Mouse (Mus musculus): Measurements from ENCODE around the gene Rab7b. TPM values are rescaled to one million over a fixed set of nuclear protein-coding genes. Genes with fewer than 3 reads are reported as not detected.

Rab7b gene
- total RNA-seq, 4 experiments from 2014 or later, result 0.85 to 15.3 (median 5.2) TPM

Other genes with a start within 250 kb of the Rab7b start
- 10 to 100 TPM; 79.8 to 92.2 (median 84.9) TPM for gene Srgap2, start 161.3 kb upstream of the Rab7b start, total RNA-seq (2022)
- gene Fam72a, start 160.8 kb upstream of the Rab7b start, total RNA-seq (2022), result 1 to 10 TPM in 3 of 4 experiments, under 1 TPM in 1; 0.78 to 2.0 (median 1.4) TPM
- gene Avpr1b, start 89.5 kb upstream of the Rab7b start, total RNA-seq (2022), result under 1 TPM; 0.27 to 0.49 (median 0.40) TPM
- gene Ctse, start 50.4 kb upstream of the Rab7b start, total RNA-seq (2022), result 10 to 100 TPM in 1 of 4 experiments, 1 to 10 TPM in 1, not detected in 2; 7.9 to 12.2 TPM
- under 1 TPM; 0.07 to 0.31 (median 0.17) TPM for gene Slc26a9, start 55.3 kb downstream of the Rab7b start, total RNA-seq (2022)
- gene Pm20d1, start 108.7 kb downstream of the Rab7b start, total RNA-seq (2022), result 1 to 10 TPM; 2.2 to 3.7 (median 2.8) TPM
- 10 to 100 TPM; 66.7 to 71.1 (median 68.5) TPM for gene Slc41a1, start 138.8 kb downstream of the Rab7b start, total RNA-seq (2022)
- gene Rab29, start 178.5 kb downstream of the Rab7b start, total RNA-seq (2022), result 10 to 100 TPM in 2 of 4 experiments, 1 to 10 TPM in 2; 5.9 to 11.1 (median 9.3) TPM
- 100 to 1,000 TPM; 151 to 160 (median 159) TPM for gene Nucks1, start 221.8 kb downstream of the Rab7b start, total RNA-seq (2022)

Measured in layer of hippocampus, adult 8-10 months (tissue).